Mouse (Mus musculus) right cerebral cortex, adult 2 months (tissue): ENCODE measurements around the gene Tns1.

Experiments
- DNase-seq, 2 experiments: peaks; one replicate each; pipeline ENCODE4 v3.0.0; 2021 to 2022; ENCODE audit warnings: low spot score in 2 of 2

Tns1 gene

DNA sequence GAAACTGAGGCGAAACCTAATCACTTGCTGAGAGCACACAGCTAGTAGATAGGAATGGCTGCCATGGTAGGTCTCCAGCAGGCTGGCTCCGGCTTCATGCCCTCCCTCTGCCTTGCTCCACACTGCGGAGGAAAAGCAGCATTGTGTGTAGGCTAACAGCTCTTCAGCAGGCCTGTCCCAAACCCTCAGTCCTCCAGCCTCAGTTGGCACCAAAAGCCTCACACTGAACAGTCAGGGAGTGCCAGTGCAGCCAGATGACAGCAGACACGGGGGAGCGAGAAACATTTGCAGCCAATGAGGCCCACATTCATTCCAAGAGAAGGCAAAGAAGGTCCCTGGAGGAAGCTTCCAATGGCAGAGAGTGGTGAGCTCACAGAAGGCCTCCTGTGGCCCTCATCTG is 91.3 kb downstream of the Tns1 start:
- DNase-seq: no peak

GRCm38 (mm10) chr1:74031771-74032609 is 92.3 kb downstream of the Tns1 start:
- no peak for DNase-seq

GRCm38 (mm10) chr1:74030901-74031360 is 93.3 kb downstream of the Tns1 start:
- no peak for DNase-seq

DNA sequence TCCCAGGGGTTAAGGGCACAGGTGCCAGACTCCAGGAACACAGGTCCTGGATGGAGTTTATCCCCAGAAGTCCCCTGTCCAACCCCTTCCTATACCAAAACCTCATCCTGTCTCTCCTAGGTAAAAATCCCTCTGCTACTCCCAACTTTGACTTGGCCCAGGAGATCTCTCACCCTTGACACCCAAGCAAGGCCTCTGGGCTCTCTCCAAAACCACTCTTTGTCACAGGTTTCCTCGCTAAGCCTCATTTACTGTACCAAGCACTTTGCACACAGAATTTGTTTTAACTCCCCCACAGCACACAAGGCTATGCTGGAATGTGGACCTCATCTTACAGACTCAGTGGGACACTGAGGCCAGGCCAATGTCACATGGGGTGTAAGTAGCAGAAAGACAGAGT is 94.0 kb downstream of the Tns1 start:
- no peak for DNase-seq

GRCm38 (mm10) chr1:74029669-74030068 is 94.6 kb downstream of the Tns1 start:
- no peak for DNase-seq

GRCm38 (mm10) chr1:74028881-74029266 is 95.4 kb downstream of the Tns1 start:
- no peak for DNase-seq

DNA sequence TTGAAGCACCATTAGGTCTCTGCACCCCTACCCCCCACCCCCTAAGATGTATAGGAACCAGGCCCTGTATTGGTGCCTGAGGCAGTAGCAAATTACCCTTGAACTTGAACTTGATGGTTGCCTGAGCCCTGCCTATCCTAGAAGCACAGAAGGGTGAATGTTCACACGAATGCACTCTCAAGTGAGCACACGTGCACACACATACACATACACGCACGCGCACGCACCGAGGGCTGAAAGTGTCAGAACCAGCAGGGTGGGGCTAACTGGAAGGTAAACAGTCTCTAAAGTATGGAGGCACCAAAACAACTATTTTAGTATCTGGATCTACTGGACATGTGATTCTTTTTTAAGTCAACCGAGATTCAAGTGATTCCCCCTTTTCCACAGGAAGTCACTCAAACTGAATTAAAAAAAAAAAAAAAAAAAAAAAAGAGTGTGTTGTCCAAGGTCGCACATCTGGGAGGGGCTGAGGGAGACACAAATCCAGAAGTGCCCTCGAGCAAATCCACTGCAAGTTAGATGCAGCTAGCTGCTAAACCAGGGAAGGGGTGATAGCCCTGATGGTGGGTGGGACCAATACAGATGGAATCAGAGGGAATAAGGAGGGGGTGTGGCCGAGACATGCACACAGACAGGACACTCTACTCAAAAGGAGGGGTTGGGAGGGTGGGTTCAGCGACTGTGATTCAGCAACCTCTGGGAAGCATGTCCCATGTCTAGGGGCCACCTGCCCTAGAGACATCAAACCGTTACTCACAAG is 96.0 kb downstream of the Tns1 start:
- no peak for DNase-seq

DNA sequence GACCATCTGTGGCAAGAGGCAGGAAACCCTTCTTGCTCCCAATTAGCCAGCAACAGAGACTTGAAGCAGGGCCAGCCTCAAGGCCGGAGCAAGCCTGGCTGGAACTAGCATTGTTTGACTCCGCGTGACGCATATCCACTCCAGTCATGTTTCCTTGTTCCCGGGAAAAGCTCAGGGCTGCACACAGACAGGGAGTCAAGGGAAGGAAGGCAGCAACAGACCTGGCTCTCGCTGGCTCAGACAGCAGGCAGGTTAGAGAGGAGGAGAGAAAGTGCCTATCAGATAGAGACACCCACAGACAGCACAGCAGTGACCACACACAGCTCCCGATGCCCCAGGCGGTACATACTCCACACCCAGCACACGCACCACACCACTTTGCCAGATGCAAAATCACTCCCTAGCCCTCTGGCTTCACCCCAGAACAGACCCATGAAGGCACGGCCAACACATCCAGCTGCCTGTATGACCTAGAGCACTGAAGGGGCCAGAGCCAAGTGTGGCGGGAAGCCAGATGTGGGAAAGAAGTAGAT is 96.6 kb downstream of the Tns1 start:
- no peak for DNase-seq

- DNase-seq: no peak
These were observed 97.5 kb downstream of the Tns1 start for GRCm38 (mm10) chr1:74026703-74027195.

GRCm38 (mm10) chr1:74025651-74026226 is 98.5 kb downstream of the Tns1 start:
- no peak for DNase-seq

DNA sequence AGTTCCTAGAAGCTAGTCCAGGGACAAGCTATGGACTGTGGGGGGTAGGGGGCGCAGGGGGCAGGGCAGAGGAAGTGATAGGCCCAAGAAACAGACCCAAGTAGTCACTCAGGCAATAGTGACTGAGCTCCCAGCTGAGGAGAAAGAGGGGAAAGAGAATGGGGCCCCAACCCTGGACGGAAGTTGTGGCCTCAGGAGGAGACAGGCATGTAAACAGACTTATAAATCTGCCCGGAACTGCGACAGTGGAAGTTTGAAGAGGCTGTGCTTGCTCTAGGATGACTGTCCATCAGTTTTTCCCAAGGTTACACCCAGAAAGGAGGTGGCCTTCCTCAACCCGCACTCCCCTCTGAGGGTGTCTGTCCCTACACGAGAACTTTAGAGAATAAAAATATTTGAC is 99.0 kb downstream of the Tns1 start:
- DNase-seq: no peak

- no peak for DNase-seq
These were observed 99.6 kb downstream of the Tns1 start for GRCm38 (mm10) chr1:74024452-74025190.

GRCm38 (mm10) chr1:74022998-74023397 is 101.3 kb downstream of the Tns1 start:
- no peak for DNase-seq

DNA sequence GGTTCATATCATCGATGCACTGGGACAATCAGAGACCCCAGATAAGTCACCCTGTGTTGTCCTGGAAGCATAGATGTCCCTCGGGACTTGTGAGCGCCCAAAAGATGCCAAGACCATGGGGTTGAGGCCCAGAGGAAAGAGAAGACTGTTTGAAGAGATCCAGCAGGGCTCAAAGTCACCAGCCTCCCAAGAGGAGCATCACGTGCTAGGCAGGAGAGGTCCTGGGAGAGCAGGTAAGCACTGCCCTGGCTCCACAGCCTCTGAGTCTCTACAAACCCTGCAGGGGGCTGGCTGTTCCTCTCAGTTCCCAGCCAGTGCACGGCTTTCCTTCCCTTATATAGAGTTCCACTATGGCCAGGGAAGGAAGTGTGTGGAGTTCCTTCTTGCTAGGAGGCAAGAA is 101.7 kb downstream of the Tns1 start:
- no peak for DNase-seq

DNA sequence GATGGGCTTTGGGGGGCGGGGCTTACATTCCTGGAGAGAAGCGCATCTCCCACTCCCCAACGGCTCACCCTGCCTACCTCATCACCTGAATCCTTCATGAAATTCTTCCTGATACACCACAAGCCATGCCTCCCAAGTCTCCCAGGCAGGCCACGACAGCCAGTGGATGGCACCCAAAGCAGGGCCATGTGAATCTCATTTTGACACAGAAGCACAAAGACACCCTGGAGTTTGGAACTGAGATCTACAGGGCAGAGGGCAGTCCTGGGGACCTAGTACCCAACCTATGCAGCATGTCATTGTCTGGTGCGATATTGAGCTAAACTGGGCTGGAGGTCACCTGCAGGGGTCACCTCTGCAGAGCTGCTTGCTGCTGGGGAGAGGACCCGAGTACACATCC is 104.0 kb downstream of the Tns1 start:
- DNase-seq: no peak

DNA sequence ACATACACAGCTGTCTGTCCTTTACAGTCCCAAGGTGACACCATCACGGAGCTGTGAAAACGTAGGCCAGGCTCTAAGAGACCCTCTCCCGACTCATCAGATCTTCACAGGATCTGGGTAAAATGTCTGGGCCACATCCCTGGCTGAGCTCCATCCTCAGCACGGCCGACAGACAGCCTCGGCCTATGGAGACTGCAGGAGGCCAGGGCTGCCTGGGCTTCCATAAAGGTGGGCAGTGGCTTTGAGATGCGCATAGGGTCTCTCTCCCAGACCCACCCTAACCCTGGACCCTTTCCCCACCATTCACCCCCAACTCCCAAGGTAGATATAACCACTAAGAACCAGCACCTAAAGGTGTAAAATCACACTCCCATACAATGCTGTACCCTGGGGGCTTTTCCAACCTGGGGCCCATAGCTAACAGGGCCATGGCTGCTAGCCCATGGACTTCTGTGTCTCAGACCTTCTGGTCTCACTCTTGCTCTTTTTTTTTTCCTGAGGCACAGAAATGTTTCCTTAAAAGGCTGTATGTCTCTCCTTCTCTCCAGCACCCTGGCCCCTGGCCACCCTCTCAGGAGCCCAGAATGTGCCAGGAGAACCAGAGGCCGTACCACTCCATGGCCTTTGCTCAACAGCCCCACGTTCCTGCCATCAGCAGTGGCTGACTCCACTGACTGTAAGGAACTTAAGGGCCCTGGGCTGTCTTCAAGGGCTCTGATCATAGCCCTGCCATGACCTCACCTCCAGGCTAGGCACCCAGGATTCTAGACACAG is 106.7 kb downstream of the Tns1 start:
- DNase-seq: no peak

- DNase-seq: no peak
These were observed 107.6 kb downstream of the Tns1 start for GRCm38 (mm10) chr1:74016618-74017017.

DNA sequence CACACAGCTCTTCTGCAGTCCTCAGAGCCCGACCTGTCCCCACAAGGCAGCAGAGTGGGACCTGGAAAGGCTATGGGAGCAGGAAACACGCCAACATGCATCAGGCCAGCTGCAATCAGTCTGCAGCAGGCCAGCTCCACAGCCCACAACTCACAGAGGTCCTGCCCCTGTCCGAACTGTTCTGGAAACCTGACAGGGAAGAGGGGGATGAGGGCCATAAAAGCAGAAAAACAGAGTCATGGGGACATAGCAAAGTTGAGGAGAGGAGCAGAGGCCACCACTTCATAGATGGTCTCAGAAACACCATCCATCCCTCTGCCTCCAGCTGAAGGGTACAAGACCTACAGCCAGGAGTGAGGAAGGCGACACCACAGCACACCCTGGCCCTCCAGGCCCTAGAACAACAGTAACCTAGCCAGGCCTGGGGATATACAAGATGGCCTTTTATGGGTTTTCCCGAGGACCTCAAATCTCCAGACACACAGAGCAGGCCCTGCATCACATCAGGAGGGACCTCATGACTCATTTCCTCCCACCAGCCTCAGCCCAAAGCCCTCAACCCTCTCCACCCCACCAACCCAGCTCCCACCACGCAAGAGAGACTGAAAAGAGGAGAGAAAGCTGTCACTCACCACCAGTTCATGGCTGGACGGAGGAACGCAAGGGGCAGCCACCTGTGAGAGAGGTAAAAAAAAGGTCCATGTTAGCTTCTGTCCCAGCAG is 108.6 kb downstream of the Tns1 start:
- DNase-seq: no peak

- no peak for DNase-seq
These were observed 109.5 kb downstream of the Tns1 start for GRCm38 (mm10) chr1:74014538-74015327.
